Mouse (Mus musculus) heart, postnatal 10 days (tissue): ENCODE measurements around the gene Tmem201. TPM values are rescaled to one million over a fixed set of nuclear protein-coding genes. Genes with fewer than 3 reads are reported as not detected.
"Not testable (repeated sequence)": the region's sequence is repeated elsewhere in the genome, so short reads cannot be mapped to it uniquely, and the experiment has no call there.

Experiments
- DNase-seq, 2 experiments: peaks; one replicate each; pipeline ENCODE4 v3.0.0; 2021
- intact Hi-C: fragments of 180-260 bp; cut with DNase I; formaldehyde crosslinking; loops from one replicate; pipeline ENCODE4 v1.15.1; 2025
- total RNA-seq, 2 experiments: library from RNA; stranded (reverse); gene quantifications; 2 replicates each; pipeline ENCODE4 v1.2.3; 2021

Tmem201 gene
- total RNA-seq, result 10 to 100 TPM; 82.8 to 88.9 TPM

DNA sequence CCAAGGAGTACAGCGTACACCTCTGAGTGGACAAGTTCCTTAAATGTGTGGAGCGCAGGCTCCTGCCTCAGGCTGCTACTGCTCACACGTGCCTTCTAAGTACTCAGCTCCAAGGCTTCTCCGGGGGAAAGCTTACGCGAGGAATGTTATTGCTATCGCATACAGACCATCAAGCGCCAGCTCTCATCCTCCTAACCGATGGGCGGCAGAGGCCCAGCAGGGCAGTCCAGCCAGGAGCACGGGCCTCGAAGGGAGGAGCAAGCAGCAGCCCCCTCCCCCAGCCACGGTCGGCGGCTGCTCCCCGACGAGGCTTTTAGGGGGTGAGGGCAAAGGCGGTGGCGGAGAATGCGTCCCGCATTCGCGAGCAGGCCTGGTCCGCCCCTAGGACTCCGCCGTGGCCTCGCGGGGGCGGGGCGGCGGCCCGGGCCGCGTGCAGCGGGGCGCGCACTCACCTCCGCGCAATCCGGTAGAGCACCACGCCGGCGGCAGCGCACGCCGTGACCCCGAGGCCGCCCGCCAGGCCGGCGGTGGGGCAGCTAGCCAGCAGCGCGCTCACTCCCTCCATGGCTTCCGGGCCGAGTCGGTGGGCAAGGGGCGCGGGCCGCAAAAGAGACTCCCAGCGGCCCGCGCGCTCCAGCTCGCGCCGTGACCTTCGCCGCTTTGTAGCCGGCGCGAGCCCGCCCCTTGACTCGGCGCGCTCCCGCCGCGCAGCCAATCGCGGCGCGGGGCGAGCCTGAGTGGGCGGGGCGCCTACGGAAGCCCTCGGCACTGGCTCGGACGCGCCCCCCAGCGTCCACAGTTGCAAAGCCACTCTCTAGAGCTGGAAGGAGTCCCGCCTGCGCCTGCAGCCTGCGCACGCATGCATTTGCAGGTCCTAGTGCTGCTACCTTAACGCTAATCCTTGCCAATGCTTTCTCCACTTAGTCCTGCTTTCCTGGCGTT is at the start of gene Tmem201:
Gene Tmem201, minus strand, starts transcription at position 662 of the 942 bp plus-strand sequence.
- intact Hi-C loops, result loop anchor here (2.0 kb wide), 1 partner anchor 13 kb away; no protein-coding TSS in a partner anchor
- peak; percentile 95 to 96 for DNase-seq

GRCm38 (mm10) chr4:149784901-149785300 is 47.1 kb upstream of the Tmem201 start:
- DNase-seq, result peak in 1 of 2 experiments; percentile 31
- intact Hi-C loops, result no loop called here

GRCm38 (mm10) chr4:149784371-149784770 is 46.5 kb upstream of the Tmem201 start:
- intact Hi-C loops, result no loop called here
- peak; percentile 79 to 81 for DNase-seq

DNA sequence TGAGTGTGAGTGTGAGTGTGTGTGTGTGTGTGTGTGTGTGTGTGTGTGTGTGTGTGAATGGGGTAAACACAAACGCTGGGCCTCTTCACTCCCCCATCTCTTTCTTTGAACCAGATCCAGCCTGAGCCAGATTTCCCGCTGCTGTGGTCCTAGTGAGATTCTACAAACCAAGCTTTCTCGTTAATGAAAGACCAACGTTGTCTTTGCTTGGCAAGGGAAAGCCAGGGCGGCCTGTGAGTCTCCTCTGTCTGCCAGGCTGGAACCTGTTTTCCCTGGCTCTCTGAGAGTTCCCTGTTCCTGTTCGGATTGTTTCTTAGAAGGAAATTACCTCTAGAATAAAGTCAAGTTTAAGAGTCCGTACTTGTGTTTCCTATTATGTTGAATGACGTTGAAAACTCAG is 45.1 kb upstream of the Tmem201 start:
- intact Hi-C loops, result no loop called here
- DNase-seq, result no peak

DNA sequence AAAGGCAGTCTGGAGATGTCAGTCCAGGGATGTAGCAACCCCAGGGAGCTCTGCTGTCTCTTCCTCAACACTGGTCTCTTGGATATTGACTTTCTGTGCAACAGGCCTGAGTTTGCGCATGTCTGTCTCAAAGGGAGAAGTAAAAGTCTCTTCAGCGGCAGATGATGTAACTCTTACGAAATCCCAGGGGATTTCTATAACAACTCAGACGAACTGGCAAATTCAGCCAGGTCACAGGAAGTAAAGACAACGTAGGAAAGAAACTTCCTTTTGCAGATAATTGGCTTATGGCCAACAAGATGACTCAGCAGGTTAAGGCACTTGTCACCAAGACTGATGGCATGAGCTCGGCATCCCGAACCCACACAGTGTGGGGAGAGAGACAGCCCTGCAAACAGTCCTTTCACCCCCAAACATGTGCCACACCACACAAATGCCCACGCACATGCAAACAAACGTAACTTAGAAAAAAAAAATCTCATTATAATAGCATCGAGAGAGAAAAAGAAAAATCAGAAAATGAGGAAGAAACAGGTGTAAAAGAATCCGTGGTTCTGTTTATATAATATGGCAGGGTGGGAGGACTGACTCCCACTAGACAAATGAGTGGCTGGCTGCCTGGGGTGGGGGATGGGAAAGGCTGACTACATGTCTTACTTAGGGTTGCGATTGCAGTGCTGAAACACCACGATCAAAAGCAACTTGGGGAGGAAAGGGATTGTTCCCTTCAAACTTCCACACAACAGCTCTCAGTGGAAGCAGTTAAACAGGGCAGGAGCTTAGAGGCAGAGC is 42.9 kb upstream of the Tmem201 start:
- intact Hi-C loops, result no loop called here
- peak; percentile 58 to 63 for DNase-seq

DNA sequence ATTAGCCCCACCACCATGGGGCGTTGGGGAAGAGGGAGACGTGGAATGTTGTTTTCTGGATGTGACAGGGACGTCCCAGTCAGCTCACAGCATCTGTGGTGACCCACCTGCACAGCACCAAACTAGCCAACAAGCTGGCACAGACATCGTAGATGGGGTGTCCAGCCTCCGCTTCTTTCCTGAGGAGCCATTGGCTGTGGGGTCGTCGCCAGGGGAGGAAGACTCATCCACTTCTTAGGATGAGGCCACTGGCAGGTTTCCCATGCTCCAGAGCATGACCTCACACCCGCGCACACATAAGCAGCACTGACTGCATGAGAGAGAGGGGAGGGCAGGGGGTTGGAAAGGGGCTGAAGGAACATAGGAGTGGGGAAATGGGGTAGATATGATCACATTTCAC is 42.1 kb upstream of the Tmem201 start:
- intact Hi-C loops, result no loop called here
- DNase-seq, result no peak

DNA sequence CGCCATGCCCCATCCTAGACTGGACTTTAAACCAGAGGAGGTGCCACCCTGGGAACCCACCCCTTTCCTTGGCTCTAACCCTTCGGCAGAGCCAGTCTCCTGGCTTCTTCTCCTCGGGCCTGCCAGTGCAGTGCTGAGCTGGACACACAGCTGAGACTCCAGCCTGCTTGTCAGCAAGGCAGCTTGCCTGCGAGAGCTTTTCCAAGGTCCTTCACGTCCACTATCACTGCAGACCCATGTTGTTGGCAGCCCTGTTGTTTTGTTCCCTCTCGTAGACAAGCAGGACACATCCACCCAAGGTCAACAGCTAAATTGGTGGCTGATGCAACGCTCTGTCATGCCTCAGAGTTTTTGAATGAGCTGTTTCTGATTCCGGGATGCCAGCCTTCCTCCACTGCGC is 39.3 kb upstream of the Tmem201 start:
- intact Hi-C loops, result no loop called here
- DNase-seq, result peak; percentile 69 to 79

- intact Hi-C loops, result no loop called here
- no peak for DNase-seq
These were observed 38.0 kb upstream of the Tmem201 start for GRCm38 (mm10) chr4:149775760-149776362.

DNA sequence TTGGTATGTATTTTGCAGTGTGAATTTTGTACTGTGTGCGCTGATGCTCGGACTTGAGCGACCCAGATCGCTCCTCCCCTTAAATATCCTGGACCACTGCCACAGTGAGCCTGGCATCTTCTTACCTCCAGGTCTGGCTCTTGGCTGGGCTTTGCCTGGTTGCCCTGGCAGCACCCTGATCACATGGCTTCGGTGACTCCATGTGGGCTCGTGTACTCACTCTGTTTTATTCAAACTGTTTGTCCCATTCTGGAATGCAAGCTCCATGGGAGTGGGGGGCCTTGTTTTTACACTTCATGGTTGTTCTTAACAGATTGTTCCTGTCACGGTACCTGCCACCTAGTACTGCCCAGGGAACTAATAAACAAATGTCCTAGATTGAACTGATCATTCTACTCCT is 37.5 kb upstream of the Tmem201 start:
- DNase-seq, result peak; percentile 86 to 87
- intact Hi-C loops, result no loop called here

- intact Hi-C loops, result no loop called here
- peak; percentile 97 for DNase-seq
These were observed 36.2 kb upstream of the Tmem201 start, which contains the start of gene Slc25a33 for GRCm38 (mm10) chr4:149774094-149774470. TSS of gene Slc25a33 (minus strand) at chr4:149774277.

- DNase-seq, result no peak
- intact Hi-C loops, result no loop called here
These were observed 35.7 kb upstream of the Tmem201 start for GRCm38 (mm10) chr4:149773408-149774093.

DNA sequence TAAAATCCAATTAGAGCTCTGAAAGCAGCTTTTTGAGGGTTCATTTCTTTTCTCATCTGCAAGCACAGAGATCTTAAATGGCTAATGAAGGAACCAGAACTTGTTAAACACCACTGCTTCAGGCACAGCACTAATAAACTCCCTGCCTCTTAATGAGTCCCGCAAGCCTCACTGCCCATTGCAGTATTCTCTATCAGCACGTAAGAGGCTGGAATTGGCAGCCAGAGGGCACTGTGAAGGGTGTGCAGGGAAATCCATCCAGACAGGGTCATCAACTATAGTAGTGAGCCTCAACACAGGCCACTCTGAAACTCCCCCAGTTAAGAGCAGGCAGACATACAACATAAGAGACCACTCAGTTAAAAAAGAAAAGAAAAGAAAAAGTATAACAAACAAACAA is 34.5 kb upstream of the Tmem201 start:
- peak; percentile 48 to 56 for DNase-seq
- intact Hi-C loops, result no loop called here

DNA sequence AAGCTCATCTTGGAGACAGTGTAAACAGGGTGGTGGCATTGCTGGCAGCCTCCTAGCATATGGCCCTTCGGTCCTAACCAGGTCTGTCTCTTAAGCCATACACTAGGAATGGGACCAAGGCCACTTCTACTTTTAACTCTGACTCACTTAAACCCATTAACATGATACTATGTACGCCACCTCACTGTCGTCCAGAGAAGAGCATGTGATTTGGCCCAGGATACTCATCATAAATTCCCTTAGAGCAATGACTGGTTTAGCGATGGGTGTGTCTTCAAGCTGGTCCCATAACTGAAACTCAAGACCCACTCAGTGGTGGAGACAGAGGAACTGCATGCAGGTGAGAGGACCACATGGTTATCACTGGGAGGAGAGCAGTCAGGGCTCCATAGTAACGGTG is 27.4 kb upstream of the Tmem201 start:
- intact Hi-C loops, result no loop called here
- DNase-seq, result no peak

GRCm38 (mm10) chr4:149763335-149763734 is 25.5 kb upstream of the Tmem201 start:
- no peak for DNase-seq
- intact Hi-C loops, result no loop called here

- DNase-seq, result no peak
- intact Hi-C loops, result no loop called here
These were observed 21.7 kb upstream of the Tmem201 start for GRCm38 (mm10) chr4:149759517-149759916.

- intact Hi-C loops, result no loop called here
- peak in 1 of 2 experiments; percentile 34 for DNase-seq
These were observed 20.6 kb upstream of the Tmem201 start for GRCm38 (mm10) chr4:149758423-149758822.

- intact Hi-C loops, DNase-seq: not testable (repeated sequence)
These were observed 18.7 kb upstream of the Tmem201 start for GRCm38 (mm10) chr4:149756546-149756945.

- no peak for DNase-seq
- intact Hi-C loops, result loop anchor here (2.0 to 5.0 kb wide), 3 partner anchors 54 to 224 kb away; no protein-coding TSS in a partner anchor
These were observed 15.0 kb upstream of the Tmem201 start for GRCm38 (mm10) chr4:149752836-149753235.

DNA sequence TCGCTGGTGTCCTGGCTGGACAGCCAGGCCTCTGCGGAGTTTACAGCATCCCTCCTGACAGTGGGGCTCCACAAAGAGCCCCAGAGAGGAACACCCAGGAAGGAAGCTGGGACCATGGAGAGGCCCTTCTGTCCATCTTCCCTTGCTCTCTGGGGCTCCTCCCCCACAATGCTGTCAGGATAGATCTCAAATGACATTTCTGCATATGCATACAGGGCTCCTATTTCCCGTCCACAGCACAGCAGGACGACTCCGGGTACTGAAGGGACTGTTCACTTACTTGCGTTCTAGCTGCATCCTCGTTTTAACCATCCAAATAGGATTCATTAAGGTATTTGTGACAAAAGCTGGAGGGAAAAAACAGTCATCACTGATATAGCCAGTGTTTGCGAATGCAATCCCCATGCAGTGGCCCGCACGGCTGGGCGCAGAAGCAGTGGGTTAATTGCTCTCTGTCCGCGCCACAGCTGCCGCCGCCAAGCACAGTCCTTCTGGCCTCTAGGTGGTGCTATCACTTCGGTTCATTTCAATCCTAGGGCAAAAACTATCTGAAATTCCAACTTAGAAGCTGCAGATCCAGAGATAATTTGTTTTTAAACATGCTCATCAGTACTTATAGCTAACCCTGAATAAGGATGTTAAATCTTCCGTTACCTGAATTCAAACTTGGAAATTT is 14.4 kb upstream of the Tmem201 start:
- DNase-seq, result peak; percentile 69 to 80
- intact Hi-C loops, result loop anchor here (2.0 to 5.0 kb wide), 3 partner anchors 55 to 225 kb away; no protein-coding TSS in a partner anchor

DNA sequence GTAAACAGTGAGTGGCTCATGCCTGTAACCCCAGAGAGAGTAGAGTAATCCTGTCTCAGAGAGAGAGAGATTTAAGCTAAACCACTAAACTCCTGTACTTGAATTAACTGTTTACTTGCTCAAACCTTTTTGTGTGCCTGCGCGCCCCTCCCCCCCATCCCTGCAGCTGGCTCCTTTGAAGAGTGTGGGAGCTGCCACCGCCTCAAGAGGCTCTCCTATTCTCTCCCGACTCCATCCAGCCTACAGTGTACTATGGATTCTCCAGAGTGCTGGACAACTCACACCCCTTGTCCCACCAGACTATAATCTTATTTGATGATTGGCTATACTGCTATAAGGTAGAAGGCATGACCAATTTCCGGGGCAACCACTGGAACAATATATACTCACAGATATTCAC is 12.8 kb upstream of the Tmem201 start:
- DNase-seq, result no peak
- intact Hi-C loops, result loop anchor here (5.0 kb wide), 1 partner anchor 227 kb away; no protein-coding TSS in a partner anchor
